Comparison of ENCODE assay signal across 42 mouse cellular contexts in the genomic region with DNA sequence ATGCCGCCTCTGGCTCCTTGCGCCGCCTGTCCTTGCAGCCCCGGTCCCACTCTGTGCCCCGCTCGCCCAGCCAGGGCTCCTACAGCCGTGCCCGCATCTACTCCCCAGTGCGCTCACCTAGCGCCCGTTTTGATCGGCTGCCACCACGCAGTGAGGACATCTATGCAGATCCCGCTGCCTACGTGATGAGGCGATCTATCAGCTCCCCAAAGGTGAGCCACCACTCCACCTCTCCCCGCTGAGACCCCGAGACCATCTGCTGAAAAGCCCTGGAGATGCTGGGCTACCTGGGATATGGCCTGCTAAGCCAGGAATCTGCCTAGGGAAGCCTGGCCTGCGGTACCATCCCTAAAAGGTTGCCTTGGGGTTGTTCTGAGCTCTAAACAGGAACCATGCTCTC. TPM values are rescaled to one million over a fixed set of nuclear protein-coding genes. Genes with fewer than 3 reads are reported as not detected.
"Had no signal": no experiment of that assay in that cellular context is flagged by ENCODE, and none has a peak within 500 bp of the region (broad histone marks: within the 10 kb centered on the region; RNA-seq: fewer than 3 reads in every experiment).

No protein-coding gene starts in this region.

- H3K4me3 ChIP-seq: heart, embryonic 13.5 days; heart, embryonic 15.5 days; hindbrain, embryonic 10.5 days; hindbrain, embryonic 12.5 days; intestine, embryonic 15.5 days; limb, embryonic 10.5 days; limb, embryonic 12.5 days; liver, embryonic 13.5 days; liver, embryonic 15.5 days had no signal

- H3K9ac ChIP-seq: heart, embryonic 13.5 days; heart, embryonic 15.5 days; hindbrain, embryonic 12.5 days; hindbrain, embryonic 14.5 days; intestine, embryonic 15.5 days; limb, embryonic 12.5 days; liver, embryonic 13.5 days; liver, embryonic 15.5 days had no signal

- H3K36me3 ChIP-seq: limb, embryonic 10.5 days; limb, embryonic 12.5 days had no signal

- H3K27ac ChIP-seq: heart, embryonic 13.5 days; heart, embryonic 15.5 days; hindbrain, embryonic 12.5 days; hindbrain, embryonic 14.5 days; intestine, embryonic 15.5 days; kidney, postnatal 0 days; limb, embryonic 10.5 days; limb, embryonic 12.5 days; liver, embryonic 13.5 days; liver, embryonic 15.5 days had no signal

- H3K4me1 ChIP-seq: limb, embryonic 12.5 days; liver, embryonic 15.5 days had no signal

- H3K9me3 ChIP-seq: heart, embryonic 13.5 days; heart, embryonic 15.5 days; hindbrain, embryonic 10.5 days; hindbrain, embryonic 12.5 days; intestine, embryonic 15.5 days; limb, embryonic 10.5 days; limb, embryonic 12.5 days; liver, embryonic 13.5 days; liver, embryonic 15.5 days had no signal

- H3K27me3 ChIP-seq: heart, embryonic 13.5 days; heart, embryonic 15.5 days; intestine, embryonic 15.5 days; limb, embryonic 12.5 days had no signal

- DNase-seq: gastrocnemius, postnatal 14 days; gastrocnemius, postnatal 36 days; heart, adult 18-20 months; heart, postnatal 4 days; kidney, adult 18-20 months; kidney, adult 8-10 months; kidney, postnatal 14 days; kidney, postnatal 36 days; layer of hippocampus, adult 9-11 months; layer of hippocampus, postnatal 36 days; liver; liver, embryonic 13.5 days had no signal

RNA-seq across cellular contexts. Expression of a gene that starts 35.4 kb away (rescaled TPM):
- total RNA-seq: gastrocnemius, adult 18-20 months; gastrocnemius, adult 8-10 months; gastrocnemius, postnatal 14 days; gastrocnemius, postnatal 36 days; heart, adult 18-20 months; heart, adult 8-10 months; heart, postnatal 25 days; heart, postnatal 4 days; layer of hippocampus, adult 18-20 months; layer of hippocampus, adult 8-10 months; layer of hippocampus, postnatal 14 days; layer of hippocampus, postnatal 36 days had no signal
- polyA plus RNA-seq: heart, embryonic 11.5 days; heart, embryonic 15.5 days; heart, postnatal 0 days; hindbrain, embryonic 10.5 days; hindbrain, embryonic 12.5 days; hindbrain, embryonic 14.5 days; hindbrain, embryonic 16.5 days; inflammation-experienced regulatory T-cells, adult 6 months; limb, embryonic 10.5 days; limb, embryonic 12.5 days; limb, embryonic 14.5 days had no signal

RNA-seq across cellular contexts. Expression of a gene that starts 47.5 kb away (rescaled TPM):
- total RNA-seq: gastrocnemius, adult 18-20 months; gastrocnemius, adult 8-10 months; gastrocnemius, postnatal 14 days; gastrocnemius, postnatal 36 days; heart, adult 18-20 months; heart, adult 8-10 months; heart, postnatal 25 days; heart, postnatal 4 days; layer of hippocampus, adult 18-20 months; layer of hippocampus, adult 8-10 months; layer of hippocampus, postnatal 14 days; layer of hippocampus, postnatal 36 days; left cerebral cortex, adult 18-20 months; left cerebral cortex, adult 8-10 months; left cerebral cortex, postnatal 10 days had no signal
- polyA plus RNA-seq: gonadal fat pad, adult 2 months; heart, embryonic 11.5 days; heart, embryonic 13.5 days; heart, embryonic 15.5 days; heart, postnatal 0 days; hindbrain, embryonic 10.5 days; hindbrain, embryonic 12.5 days; hindbrain, embryonic 14.5 days; hindbrain, embryonic 16.5 days; inflammation-experienced regulatory T-cells, adult 6 months; intestine, embryonic 15.5 days; intestine, postnatal 0 days; kidney, embryonic 14.5 days; kidney, postnatal 0 days; large intestine, adult 2 months; limb, embryonic 10.5 days; limb, embryonic 12.5 days; limb, embryonic 14.5 days; liver, embryonic 11.5 days; liver, embryonic 13.5 days; liver, embryonic 15.5 days had no signal
